Mouse (Mus musculus) megakaryocyte progenitor cell, adult 5-6 weeks (primary cell): ENCODE measurements around the gene Crim1. TPM values are rescaled to one million over a fixed set of nuclear protein-coding genes. Genes with fewer than 3 reads are reported as not detected.
"Not testable (repeated sequence)": the region's sequence is repeated elsewhere in the genome, so short reads cannot be mapped to it uniquely, and the experiment has no call there.

Source experiments
- ATAC-seq: replicated peaks from 2 replicates; pipeline ENCODE4 v1.8.0; 2016; ENCODE audit warnings: mild to moderate bottlenecking, moderate TSS enrichment, inconsistent platforms; ENCODE audit not compliant: poor library complexity
- total RNA-seq, 2 experiments: library from RNA; stranded (forward) in 1 of 2; stranded (reverse) in 1 of 2; fragments of 157-497, 149-512 nt in 1 of 2; fragments of 200-1000 nt in 1 of 2; gene quantifications; 2 replicates each; pipeline versions ENCODE4 v1.2.3 to v1.2.4; 2015 to 2017

Gene Crim1
- total RNA-seq, 2 experiments from 2014 or later: 0.79 to 2.1 TPM

DNA sequence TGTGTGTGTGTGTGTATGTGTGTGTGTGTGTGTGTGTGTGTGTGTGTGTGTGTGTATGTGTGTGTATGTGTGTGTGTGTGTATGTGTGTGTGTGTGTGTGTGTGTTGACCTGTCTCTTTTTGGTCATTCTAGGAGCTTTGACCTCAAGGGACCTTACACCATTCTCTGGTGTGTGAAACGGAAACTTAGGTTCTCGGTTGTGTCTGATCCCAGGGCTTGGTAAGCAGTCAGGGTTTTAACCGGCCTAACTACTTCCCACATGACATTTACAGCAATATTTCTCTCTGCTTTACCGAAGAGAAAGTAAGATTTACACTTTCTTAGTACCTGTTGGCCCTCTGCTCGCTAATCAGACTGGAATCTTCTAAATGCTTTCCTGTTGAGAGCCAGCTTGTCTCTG, 48.1 kb downstream of the Crim1 start:
- ATAC-seq: no peak; the same call in 1 of the 2 replicates

DNA sequence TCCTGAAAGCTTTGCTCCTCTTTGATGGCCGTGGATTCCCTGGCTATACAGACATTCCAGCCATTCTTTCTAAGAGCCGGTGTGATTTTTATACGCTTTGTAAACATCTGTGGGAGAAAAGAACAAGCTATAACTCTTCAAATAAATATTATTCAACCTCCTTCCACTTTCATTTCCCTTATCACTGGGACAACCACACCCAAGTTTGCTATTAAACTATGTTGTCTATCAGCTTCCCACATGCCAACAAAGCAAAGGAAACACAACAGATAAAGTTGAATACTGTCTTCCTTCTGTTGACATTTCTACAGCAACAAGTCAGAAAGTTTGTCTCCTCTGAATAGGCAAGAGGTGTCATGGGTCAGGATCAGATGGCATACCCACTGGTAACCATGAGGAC, 48.9 kb downstream of the Crim1 start:
- peak; percentile 51 for ATAC-seq

DNA sequence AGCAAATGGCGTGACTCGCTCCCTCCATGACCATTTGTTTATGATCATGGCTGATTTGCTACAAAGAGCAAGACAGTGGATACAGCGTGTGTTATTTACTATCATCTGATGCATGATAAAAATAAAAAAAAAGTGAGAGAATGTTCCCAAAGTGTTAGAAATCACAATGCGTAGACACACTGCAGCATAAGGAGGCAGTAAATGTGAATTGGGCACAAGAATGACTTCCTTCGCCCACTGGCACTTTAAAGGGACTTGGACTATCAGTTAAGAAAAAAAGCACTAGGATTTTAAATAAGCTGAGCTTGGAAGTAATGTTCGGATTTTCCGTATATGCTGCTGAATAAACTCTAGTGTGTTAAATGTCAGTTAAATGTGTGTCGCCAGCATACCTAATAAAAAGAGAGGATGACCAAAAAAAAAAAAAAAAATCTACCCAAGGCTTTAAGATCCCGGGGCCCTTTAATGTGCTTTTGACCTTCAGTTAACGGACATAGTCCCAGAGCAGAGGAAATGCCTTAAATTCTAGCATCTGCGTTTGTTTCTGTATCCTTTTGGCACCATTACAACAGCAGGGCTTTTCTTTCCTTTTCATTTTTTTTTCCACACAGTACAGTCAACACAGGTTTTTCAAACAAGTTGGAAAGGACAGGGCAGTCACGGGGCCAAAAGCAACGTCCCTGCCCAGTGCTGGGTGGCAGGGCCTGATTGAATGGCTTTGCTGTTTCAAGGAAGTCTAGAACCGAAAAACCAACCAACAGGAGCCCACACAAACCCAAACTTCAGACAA, 50.3 kb downstream of the Crim1 start:
- no peak for ATAC-seq

DNA sequence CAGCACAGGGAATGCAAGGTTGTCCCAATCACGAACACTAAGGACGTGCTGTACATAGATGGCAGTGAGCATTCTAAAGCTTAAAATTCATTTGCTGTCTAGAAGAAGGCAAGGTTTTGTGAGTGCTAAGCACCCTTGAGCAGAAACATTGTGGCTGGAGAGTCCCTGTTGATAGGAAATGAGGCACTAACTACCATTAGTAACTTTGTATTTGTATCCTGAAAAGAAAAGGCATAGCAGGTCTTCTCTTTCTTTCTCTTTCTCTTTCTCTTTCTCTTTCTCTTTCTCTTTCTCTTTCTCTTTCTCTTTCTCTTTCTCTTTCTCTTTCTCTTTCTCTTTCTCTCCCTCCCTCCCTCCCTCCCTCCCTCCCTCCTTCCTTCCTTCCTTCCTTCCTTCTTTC, 53.5 kb downstream of the Crim1 start:
- ATAC-seq: not testable (repeated sequence)

DNA sequence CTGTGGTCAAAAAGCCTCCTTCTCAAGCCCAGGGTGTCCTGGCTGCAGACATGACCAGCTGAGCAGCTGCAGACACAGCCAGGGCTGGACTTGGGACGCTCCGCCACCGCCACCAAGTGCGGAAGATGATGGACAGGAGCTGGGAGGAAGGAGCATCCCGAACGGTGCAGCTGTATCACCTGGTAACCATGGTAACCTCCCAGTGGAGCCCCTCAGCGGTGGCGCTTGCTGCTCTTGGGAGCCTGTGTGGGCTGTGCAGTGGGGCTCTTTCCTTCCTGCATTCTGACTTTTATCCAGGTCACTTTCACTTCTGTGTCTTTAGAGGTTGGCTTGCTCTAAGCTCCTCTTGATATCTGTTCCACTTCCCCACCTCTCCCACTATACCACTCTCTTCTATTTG, 54.2 kb downstream of the Crim1 start:
- peak; percentile 53 for ATAC-seq

DNA sequence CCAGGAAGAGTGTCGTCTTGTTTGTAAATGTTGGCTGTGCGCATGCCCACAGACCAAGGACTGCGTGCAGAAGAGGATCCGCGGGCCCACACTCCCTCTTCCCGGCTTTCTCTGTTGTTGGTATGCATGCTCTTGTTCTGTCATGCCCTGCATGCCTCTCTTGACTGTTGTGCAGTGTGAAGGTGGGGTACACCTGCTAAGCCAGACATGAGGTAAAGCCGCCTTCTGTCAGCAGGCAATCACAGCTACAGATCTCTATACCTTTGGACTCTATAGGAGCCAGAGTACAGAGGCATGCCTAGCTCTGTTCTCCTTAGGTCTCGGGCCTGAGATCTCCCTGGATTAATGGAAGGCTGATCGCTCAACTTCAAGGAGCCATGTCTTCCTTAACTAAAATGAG, 55.7 kb downstream of the Crim1 start:
- no peak for ATAC-seq

DNA sequence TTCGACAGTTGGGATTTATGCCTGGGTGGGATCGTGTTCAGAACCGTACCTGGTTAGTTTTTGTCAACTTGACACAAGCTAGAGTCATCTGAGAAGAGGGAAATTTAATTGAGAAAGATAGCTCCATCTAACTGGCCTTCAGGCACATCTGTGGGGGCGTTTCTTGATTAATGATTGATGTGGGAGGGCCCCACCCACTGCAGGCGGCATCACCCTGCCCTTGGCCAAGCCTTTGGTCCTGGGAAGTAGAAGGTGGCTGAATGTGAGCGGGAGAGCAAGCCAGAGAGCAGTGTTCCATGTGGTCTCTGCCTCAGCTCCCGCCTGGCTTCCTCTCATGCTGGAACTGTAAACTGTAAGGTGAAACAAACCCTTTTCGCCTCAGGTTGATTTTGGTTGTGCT, 56.5 kb downstream of the Crim1 start:
- ATAC-seq: 0 out of 2 replicates have a peak, but pooled peaks have one; percentile 33

DNA sequence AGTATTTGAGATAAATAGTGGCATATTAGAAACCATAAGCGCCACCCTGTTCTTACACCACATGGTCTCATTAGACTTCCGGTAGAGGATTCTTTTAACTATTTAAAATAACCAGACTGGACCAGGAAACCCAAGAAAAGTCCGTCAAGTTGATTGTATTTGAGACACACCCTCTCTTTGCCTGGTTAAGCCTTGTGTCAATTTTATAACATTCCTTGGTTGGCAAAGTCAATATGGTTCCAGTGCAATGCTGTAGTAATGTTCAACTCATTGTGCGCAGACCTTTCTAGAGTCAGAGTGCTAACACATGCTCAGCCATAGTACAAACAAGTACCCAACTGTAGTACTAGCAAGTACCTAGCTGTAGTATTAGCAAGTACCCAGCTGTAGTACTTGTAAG, 61.6 kb downstream of the Crim1 start:
- no peak for ATAC-seq

DNA sequence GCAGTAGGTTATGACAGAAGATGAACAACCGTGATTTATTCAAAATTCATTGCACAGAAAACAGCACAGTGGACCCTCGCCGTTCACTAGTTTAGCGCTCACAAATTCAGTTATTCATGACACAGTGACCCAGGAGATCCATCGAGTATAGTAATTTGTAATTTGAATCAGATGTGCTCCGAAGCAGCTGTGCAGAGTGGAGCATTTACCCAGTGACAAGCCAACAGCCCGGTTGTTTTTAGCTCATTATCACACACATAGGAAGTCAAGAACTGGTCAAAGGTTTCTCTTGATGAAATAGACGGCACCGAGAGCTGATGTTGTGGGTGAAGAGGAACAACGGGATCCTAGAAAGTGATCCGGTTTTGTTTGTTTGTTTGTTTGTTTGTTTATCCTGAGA, 64.1 kb downstream of the Crim1 start:
- no peak for ATAC-seq

DNA sequence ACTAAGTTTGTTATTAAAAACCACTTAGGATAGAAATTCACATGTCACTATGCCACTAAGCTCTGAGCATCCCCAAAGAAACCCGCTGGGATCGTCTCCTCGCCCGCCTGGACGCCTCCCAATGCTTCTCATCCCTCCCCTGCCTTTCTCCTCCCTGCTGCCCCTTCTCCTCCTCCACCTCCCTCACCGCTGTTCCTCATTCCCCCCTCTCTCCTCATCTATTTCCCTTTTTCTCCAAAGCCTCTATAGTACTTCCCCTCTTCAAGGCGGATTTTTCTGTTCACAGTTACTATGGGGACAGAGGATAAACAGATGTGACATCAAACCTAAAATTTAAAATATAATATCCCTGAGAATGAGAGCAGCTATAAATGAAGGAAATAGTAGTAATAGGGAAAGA, 65.1 kb downstream of the Crim1 start:
- peak; percentile 87 for ATAC-seq

DNA sequence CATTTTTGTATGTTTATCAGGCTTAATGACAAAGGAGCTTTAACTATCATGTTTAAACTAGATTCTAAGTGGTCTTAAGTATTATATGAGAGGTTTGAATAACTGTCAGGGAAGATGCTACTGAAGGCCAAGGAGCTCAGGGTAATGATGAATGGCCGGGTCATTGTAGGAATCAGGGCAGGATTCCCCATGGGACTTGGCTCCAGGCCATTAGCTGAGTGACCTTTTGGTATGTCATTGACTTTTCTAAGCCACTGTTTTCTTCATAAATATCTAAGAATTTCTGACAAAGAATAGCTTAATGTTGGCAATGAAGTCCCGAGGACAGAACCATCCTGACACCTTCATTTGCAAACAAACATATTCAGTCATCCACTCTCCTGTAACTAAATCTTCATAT, 66.2 kb downstream of the Crim1 start:
- ATAC-seq: no peak

DNA sequence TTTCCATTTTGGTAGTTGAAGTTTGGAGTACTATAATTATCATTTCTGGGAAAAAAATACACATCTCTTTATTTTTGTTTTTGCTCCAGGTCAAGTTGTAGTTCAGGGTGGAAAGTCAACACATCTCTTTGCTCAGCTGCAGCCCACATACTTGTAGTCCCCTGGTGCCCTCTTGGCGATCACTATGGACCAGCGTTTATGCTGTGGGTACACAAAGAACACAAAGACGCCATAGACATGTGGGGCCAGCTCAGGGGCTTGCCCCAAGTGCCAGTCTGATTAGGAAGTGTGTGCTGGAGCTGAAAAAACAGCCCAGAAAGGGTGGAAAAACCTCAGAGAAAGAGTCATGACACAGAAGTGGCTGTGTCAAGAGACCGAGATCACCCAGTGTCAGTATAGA, 68.5 kb downstream of the Crim1 start:
- ATAC-seq: no peak

DNA sequence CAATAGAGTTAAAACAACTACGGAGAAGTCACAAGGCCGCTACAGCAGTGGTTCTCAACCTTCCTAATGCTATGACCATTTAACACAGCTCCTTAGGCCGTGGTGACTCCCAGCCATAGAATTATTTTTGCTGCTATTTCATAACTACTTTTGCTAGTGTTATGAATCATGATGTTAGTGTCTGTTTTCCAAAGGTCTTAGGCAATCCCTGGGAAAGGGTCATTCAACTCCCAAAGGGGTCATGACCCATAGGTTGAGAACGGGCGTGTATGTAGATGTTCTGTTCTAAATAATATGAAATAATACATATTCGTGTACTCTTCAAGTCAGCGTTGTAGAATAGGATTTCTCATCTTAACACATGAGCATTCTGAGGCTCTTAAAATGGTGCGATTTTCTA, 69.3 kb downstream of the Crim1 start:
- no peak for ATAC-seq

DNA sequence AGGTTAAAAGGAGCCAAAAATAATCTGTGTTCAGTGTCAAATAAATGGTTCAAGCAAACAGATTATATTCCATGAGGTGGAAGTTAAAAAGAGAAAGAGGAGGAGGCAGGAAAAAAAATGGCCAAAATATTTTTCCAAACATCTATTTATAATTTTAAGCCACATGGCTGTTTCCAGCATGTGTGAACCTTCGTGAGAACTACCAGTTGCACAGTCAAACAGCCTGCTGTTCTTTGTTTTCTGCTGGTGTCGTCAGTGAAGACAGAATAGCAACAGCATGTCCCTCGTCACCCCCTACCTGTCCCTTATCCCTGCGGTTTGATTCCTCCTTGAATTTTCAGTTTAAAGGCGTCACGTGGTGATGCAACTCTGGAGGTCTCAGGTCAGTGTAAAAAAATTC, 70.0 kb downstream of the Crim1 start:
- ATAC-seq: no peak

DNA sequence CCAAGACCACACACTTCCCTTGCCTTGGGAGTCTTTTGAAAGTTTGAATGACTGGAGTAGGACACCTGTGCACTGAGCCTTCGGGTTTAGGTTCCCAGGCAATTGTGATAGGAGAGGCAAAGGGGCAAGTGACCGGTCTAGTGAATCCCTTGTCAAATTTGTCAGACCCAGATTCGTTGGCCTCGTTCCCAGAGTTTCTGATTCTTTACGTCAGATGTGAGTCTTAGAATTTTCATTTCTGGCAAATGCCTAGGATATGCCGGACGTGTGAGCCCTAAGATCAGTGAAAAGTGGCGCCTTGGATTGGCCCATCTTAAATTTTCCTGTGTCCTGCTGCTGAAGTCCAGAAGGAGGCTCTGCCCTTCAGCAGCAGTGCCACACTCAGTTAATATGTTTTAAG, 71.7 kb downstream of the Crim1 start:
- ATAC-seq: no peak

DNA sequence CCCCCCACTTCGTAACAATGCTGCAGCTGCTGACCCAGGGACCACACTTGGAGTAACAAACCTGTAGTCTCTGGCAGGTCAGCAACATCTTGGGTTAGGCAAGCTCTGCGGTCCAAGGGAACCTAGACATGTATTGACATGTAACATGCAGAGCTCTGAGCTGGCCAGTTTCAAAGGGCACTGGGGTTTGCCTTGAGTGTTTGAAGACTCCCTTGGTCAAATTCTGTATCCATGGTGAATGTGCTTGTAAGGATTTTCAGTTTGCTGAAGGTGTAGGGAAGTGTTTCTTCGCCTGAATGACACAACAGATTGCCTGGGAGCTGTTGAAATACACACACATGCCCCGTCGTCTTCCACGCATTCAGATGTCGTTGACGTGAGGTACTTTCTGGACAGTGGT, 72.1 kb downstream of the Crim1 start:
- no peak for ATAC-seq

DNA sequence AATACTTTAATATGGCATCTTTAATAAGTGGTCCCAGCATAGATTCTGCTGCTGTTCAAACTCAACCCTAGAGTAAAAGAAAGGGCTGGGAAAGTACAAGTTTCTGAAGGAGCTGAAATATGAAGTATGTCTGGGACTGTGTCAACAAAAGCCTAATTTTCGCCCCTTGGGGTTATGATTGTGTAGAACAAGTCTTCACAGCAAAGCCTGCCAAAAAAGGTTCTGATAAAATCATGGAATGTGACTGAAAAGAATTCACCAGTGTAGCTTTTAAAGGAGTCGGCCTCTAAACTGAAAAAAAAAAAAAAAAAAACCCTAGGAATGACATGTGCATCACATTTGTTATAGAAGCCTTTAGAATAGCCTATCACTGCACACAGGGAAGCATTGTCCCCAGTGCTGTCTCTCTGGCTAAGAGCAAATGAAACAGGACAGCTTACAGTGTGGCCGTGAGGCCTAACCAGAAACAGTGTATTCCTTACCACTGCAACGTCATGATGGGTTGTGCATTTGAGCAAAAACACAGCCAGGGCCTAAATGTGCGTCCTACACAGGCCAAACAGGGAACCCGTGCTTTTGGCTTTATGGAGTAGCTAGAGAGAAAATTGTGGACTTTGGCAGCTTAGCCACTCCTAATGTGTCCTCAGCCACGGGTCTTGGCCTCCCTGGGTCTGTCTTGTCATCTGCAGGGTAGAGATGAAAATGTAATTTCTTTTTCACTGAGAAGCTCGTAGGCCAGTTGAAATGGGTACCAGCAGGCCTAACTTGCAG, 72.8 kb downstream of the Crim1 start:
- no peak for ATAC-seq

DNA sequence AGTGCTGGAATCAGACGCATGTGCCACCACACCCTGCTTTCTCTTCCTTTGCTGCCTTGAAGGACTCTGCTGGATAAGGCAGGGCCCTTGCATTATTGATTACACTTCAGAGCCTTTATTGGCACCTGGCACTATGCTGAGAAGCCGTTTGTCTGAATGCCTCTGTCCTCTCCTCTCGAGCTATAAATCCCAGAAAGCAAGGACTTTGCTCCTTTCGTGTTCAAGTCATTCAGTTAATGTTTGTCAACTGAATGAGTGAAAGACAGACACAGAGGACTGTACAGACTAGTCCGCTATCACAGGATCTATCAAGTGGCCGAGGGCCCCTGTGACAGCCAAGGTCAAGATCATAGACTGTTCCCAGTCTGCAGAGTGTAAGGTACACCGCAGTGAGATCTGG, 73.8 kb downstream of the Crim1 start:
- no peak for ATAC-seq

DNA sequence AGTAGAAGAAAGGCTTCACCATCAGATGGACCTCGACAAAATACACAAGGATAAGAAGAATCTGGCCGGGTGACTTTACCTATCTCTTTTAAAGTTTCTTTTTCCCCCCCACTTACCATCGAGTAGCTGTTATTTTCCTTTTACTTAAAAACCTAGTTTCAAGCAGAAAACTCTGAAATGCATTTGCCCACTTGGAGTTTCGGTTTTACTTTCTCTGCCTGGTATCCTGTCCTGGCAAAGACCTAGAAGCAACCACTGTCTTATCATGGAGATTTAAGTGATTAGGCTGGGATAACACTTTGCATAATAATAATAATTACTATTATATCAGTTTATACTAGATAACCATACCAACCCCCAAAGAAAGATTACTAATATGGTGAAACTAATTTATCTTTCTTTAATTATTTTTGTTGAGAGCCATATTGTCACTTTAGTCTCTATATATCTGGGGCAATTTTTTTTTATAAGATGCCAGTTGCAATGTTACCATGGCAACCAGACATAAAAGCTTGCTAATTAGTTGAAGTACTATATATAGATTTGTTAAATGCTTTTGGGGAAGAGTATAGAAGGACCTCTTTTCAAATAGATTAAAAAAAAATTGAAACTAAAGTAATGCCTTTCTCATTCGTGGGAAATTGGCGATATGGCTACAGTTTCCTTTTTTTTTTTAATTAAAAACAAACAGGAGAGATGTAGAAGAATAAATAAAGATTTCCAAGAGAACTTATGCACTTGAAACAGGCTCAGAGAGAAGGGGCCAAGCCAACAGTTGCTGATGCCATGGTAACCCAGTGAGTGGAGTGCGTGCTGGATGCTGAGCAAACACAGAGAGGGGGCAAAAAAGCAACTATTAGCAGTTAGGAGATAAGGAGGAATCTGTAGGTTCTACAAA, 74.8 kb downstream of the Crim1 start:
- ATAC-seq: 0 out of 2 replicates have a peak, but pooled peaks have one; percentile 9

DNA sequence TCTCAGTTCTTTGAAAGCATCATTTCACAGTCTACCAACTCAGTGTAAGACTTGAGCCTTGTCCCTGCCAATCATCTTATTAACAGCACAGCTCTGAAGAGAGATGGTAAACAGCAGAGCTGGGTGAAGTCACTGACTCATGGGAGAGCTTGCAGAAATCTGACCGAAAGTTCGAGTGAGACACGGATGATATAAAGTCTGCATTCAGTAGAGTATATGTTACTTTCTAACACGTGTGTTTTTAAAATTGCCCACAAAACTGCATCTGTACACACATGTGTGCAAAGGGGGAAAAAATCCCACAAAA, 75.4 kb downstream of the Crim1 start:
- ATAC-seq: no peak

DNA sequence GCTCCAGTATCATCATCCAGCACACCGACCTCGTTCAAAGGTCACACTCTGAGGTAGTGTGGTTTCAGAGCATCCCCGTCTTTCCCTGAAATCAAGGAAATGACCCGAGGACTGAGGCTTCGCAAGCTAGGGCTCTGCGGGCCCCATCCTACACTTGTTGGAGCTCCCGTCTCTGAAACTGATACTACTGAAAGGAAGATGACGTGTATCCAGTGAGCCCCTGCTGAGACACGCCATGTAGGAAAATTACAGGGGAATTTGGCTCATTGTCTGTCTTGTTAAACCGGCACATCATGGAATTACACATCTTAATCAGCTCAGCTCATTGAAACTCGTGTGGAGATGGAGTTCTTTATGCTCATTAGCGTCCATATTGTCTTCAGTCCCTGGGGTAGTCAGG, 79.1 kb downstream of the Crim1 start:
- ATAC-seq: no peak
